In genomic region chr1:93227303-93227975, GRCm38 (mm10) we compare ENCODE assay signal across 9 mouse cellular contexts. TPM values are rescaled to one million over a fixed set of nuclear protein-coding genes. Genes with fewer than 3 reads are reported as not detected.
DNase-seq lines count a peak whose midpoint lies in the region; ATAC-seq and TF ChIP-seq lines count a peak whose summit lies in the region.
"Had no signal": no experiment of that assay in that cellular context is flagged by ENCODE, and none has a peak within 500 bp of the region (broad histone marks: within the 10 kb centered on the region; RNA-seq: fewer than 3 reads in every experiment).

No protein-coding gene starts in this region.

- DNase-seq in heart, postnatal 10 days: no peak
- no peak for DNase-seq in ES-E14 (ENCODE audit: low read depth, low spot score)
- DNase-seq in cerebellum, postnatal 36 days: peak; percentile 38 to 43
- no peak for DNase-seq in limb, embryonic 10.5 days (ENCODE audit: low spot score)
- no peak for DNase-seq in kidney, postnatal 10 days
- DNase-seq in urinary bladder, adult 2 months (ENCODE audit: low spot score): no peak
- DNase-seq in B cell, adult 2 months: no peak

- no peak overlapping the region for H3K9ac ChIP-seq in heart, embryonic 15.5 days
- H3K9ac ChIP-seq in ES-E14 (ENCODE audit: insufficient read depth, low read depth, low read length, poor library complexity, severe bottlenecking): peak overlapping the region; percentile 66

- intact Hi-C loops in heart, postnatal 10 days (cut with DNase I): no loop called here

- 78% methylated on average over 7 of the region's 7 CpGs for WGBS in heart, embryonic 15.5 days
- 88% methylated on average over 7 of the region's 7 CpGs for WGBS in limb, embryonic 10.5 days

- in situ Hi-C loops in ES-E14 (cut with MboI; ENCODE audit: low sequenced_read_pairs in 2 of 2, unreplicated experiment in 2 of 2): no loop called here

- no peak overlapping the region for H3K27ac ChIP-seq in heart, embryonic 15.5 days
- H3K27ac ChIP-seq in ES-E14 (ENCODE audit: insufficient read depth, low read depth, low read length, poor library complexity, severe bottlenecking): peak overlapping the region; percentile 34; the same call in 1 of the 2 replicates
- H3K27ac ChIP-seq in limb, embryonic 10.5 days: peak overlapping the region; percentile 89

- no peaks in the 10 kb centered on the region for H3K36me3 ChIP-seq in heart, embryonic 15.5 days
- H3K36me3 ChIP-seq in ES-E14 (ENCODE audit: control insufficient read depth, insufficient read depth, low read length, poor library complexity, severe bottlenecking): no peaks in the 10 kb centered on the region
- no peaks in the 10 kb centered on the region for H3K36me3 ChIP-seq in limb, embryonic 10.5 days

- H3K4me2 ChIP-seq in heart, embryonic 15.5 days: no peak overlapping the region

- peak; percentile 27; the same call in 1 of the 2 replicates for ATAC-seq in heart, embryonic 15.5 days (replicated peaks; ENCODE audit: insufficient number of reproducible peaks, insufficient read depth, low FRiP score, low read depth)

- no peaks in the 10 kb centered on the region for H3K9me3 ChIP-seq in heart, embryonic 15.5 days (replicated peaks)
- no peaks in the 10 kb centered on the region for H3K9me3 ChIP-seq in ES-E14 (ENCODE audit: control insufficient read depth, insufficient read depth, low read depth, low read length)
- H3K9me3 ChIP-seq in limb, embryonic 10.5 days (replicated peaks): no peaks in the 10 kb centered on the region

- peaks cover 19% of the 10 kb centered on the region for H3K27me3 ChIP-seq in heart, embryonic 15.5 days
- H3K27me3 ChIP-seq in limb, embryonic 10.5 days (ENCODE audit: low read depth, poor library complexity, severe bottlenecking): peaks cover 17% of the 10 kb centered on the region

- H3K4me1 ChIP-seq in heart, embryonic 15.5 days (replicated peaks): peaks cover 20% of the 10 kb centered on the region
- peaks cover 5 to 30% of the 10 kb centered on the region in 2 experiments; a peak in 2 of 4 replicates for H3K4me1 ChIP-seq in ES-E14 (ENCODE audit: control insufficient read depth in 2 of 2, insufficient read depth in 2 of 2, low read length in 2 of 2, poor library complexity in 1 of 2)
- H3K4me1 ChIP-seq in limb, embryonic 10.5 days: peaks cover 71% of the 10 kb centered on the region

- no peak overlapping the region for H3K4me3 ChIP-seq in heart, embryonic 15.5 days
- H3K4me3 ChIP-seq in ES-E14 (ENCODE audit: insufficient read depth in 1 of 2, low read depth in 1 of 2, low read length in 2 of 2, poor library complexity in 1 of 2, severe bottlenecking in 1 of 2): peak overlapping the region; percentile 47 to 52; a peak in 3 of 4 replicates
- no peak overlapping the region for H3K4me3 ChIP-seq in limb, embryonic 10.5 days

TF ChIP-seq in ES-E14, 5 proteins besides CTCF, POLR2A, EP300 and RAD21:
- TF ChIP-seq ZNF384 (IDR thresholded peaks at IDR 0.05; ENCODE audit: low read depth, low read length): no peak
- no peak for TF ChIP-seq MAFK (IDR thresholded peaks at IDR 0.05; ENCODE audit: insufficient read depth, low read depth, low read length)
- no peak for TF ChIP-seq CHD2 (IDR thresholded peaks at IDR 0.05; ENCODE audit: low read depth, low read length)
- no peak for TF ChIP-seq HCFC1 (IDR thresholded peaks at IDR 0.05; ENCODE audit: borderline replicate concordance, insufficient read depth, low read length)
- no peak for TF ChIP-seq ZC3H11A (IDR thresholded peaks at IDR 0.05; ENCODE audit: borderline replicate concordance, low read depth, low read length)
TF ChIP-seq in ES-E14: peak in this region for 0.

RNA-seq across cellular contexts. Expression of gene Sned1, which starts 8.2 kb away (rescaled TPM):
- 3.0 and 7.8 TPM in 2 replicates for polyA plus RNA-seq in heart, embryonic 15.5 days (2015; fragmentation: Nextera tagmentation; extraction: Ambion mirVana)
- 10 to 100 TPM; 11.4 to 17.6 TPM for total RNA-seq in heart, postnatal 10 days (2021)
- 11.8 and 13.3 TPM in 2 replicates for total RNA-seq in ES-E14 (2012; rRNA removed)
- 12.0 and 27.8 TPM in 2 replicates for polyA plus RNA-seq in limb, embryonic 10.5 days (2016; fragmentation: Nextera tagmentation; extraction: Ambion mirVana)
- 12.1 and 18.7 TPM in 2 replicates for polyA plus RNA-seq in urinary bladder, adult 2 months (2012; rRNA removed)

RNA-seq across cellular contexts. Expression of gene Crocc2, which starts 58.9 kb away (rescaled TPM):
- polyA plus RNA-seq in heart, embryonic 15.5 days (2015; fragmentation: Nextera tagmentation; extraction: Ambion mirVana): 0.26 and 0.55 TPM in 2 replicates
- under 1 TPM; 0.19 to 0.37 TPM for total RNA-seq in heart, postnatal 10 days (2021)
- total RNA-seq in ES-E14 (2012; rRNA removed): 3.1 and 3.2 TPM in 2 replicates
- polyA plus RNA-seq in limb, embryonic 10.5 days (2016; fragmentation: Nextera tagmentation; extraction: Ambion mirVana): 0.33 and 0.34 TPM in 2 replicates
- 0.09 and 0.10 TPM in 2 replicates for polyA plus RNA-seq in urinary bladder, adult 2 months (2012; rRNA removed)
- total RNA-seq: neutrophil, adult 5-6 weeks had no signal

Comparison
In these comparisons a context has a peak if more than half of its experiments do, and no peak if none do; other contexts are left out.
1. H3K4me3 ChIP-seq: peak in ES-E14 (2 of 2); none in heart, embryonic 15.5 days (single experiment) and limb, embryonic 10.5 days (single experiment).
2. DNase-seq: peak in cerebellum, postnatal 36 days (2 of 2); none in heart, postnatal 10 days (0 of 2), ES-E14 (single experiment), limb, embryonic 10.5 days (single experiment), kidney, postnatal 10 days (single experiment), urinary bladder, adult 2 months (single experiment) and B cell, adult 2 months (0 of 2).